Mouse (Mus musculus) liver, adult 2 months (tissue): Measurements from ENCODE around the gene Ddost. TPM values are rescaled to one million over a fixed set of nuclear protein-coding genes. Genes with fewer than 3 reads are reported as not detected.

Experiments used
- DNase-seq: peaks from one replicate; pipeline ENCODE4 v3.0.0-alpha.2; 2011; ENCODE audit warnings: low read depth, low spot score; ENCODE audit errors: extremely low read depth
- H3K27ac ChIP-seq: fragments of 200-500 bp; replicated peaks from 2 replicates; pipeline ENCODE4 v1.5.1; 2012; ENCODE audit warnings: low read depth, mild to moderate bottlenecking, control low read depth, inconsistent platforms, low read length; ENCODE audit not compliant: insufficient read depth
- H3K27me3 ChIP-seq: fragments of 200-500 bp; 2 replicates; pipeline ENCODE4 v1.6.1; 2012; ENCODE audit warnings: mild to moderate bottlenecking, moderate library complexity, low read length, inconsistent platforms; ENCODE audit not compliant: control insufficient read depth, insufficient read depth
- H3K36me3 ChIP-seq: fragments of 200-500 bp; 2 replicates; pipeline ENCODE4 v1.6.1; 2012; ENCODE audit warnings: low read length, inconsistent platforms; ENCODE audit not compliant: control insufficient read depth, insufficient read depth
- H3K4me1 ChIP-seq: fragments of 200-500 bp; 2 replicates; pipeline ENCODE4 v1.6.1; 2011; ENCODE audit warnings: low read length; ENCODE audit not compliant: control insufficient read depth, insufficient read depth
- H3K4me3 ChIP-seq: fragments of 200-500 bp; 2 replicates; pipeline ENCODE4 v1.5.1; 2011; ENCODE audit warnings: low read depth, mild to moderate bottlenecking, control low read depth, low read length, moderate library complexity; ENCODE audit not compliant: insufficient read depth
- H3K79me2 ChIP-seq: fragments of 200-500 bp; 2 replicates; pipeline ENCODE4 v1.6.1; 2012; ENCODE audit warnings: inconsistent platforms, mild to moderate bottlenecking, low read length, moderate library complexity; ENCODE audit not compliant: control insufficient read depth, insufficient read depth
- H3K9ac ChIP-seq: fragments of 200-500 bp; 2 replicates; pipeline ENCODE4 v1.6.1; 2012; ENCODE audit warnings: low read depth, mild to moderate bottlenecking, control low read depth, inconsistent platforms, low read length
- CTCF ChIP-seq: fragments of 200-500 bp; IDR thresholded peaks from 2 replicates; pipeline ENCODE4 v1.5.1; 2011; ENCODE audit warnings: low read depth, low read length, control low read depth
- POLR2A ChIP-seq: fragments of 200-500 bp; IDR thresholded peaks from 2 replicates; pipeline ENCODE4 v1.6.1; 2011; ENCODE audit warnings: low read length, control low read depth; ENCODE audit not compliant: insufficient read depth; ENCODE audit errors: extremely low read depth
- WGBS: fragments of 180-500 bp; shearing (Covaris S2); methylation state at CpG from one replicate; pipeline ENCODE4 v1.1.7; 2018; 5-methylcytosine and 5-hydroxymethylcytosine counted together
- polyA plus RNA-seq: library from polyadenylated mRNA; depleted of rRNA; stranded (reverse); fragments of >200 nt; gene quantifications from 2 replicates; pipeline ENCODE4 v1.2.3, GENCODE M21; 2012
- total RNA-seq: library from RNA; depleted of rRNA; stranded (reverse); fragments of >200 nt; gene quantifications from 2 replicates; pipeline ENCODE4 v1.2.3, GENCODE M21; 2014

The Ddost gene
- total and polyA plus RNA-seq, 2 experiments: 93.9 to 145 TPM

DNA sequence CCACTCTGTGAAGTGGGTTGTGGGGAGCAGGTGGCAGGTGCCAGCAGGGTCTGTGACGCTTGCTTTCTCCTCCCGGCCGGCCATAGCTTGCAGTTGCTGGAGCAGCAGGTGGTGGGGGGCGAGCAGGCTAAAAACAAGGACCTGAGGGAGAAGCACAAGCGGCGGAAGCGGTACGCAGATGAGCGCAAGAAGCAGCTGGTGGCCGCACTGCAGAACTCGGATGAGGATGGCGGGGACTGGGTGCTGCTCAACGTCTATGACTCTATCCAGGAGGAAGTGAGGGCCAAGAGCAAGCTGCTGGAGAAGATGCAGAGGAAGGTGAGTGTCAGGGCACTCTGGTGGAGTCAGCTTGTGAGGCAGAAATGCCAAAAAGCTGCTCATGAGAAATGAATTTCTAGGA is 12.5 kb upstream of the Ddost start:
- 93% methylated on average over 13 of the region's 13 CpGs for WGBS
- H3K27me3 ChIP-seq: no peaks in the 10 kb centered on the region
- H3K4me3 ChIP-seq: no peak overlapping the region
- TF ChIP-seq POLR2A (no peak), CTCF (no peak)
- no peak overlapping the region for H3K27ac ChIP-seq
- no peaks in the 10 kb centered on the region for H3K4me1 ChIP-seq
- DNase-seq: no peak
- no peak overlapping the region for H3K9ac ChIP-seq
- no peaks in the 10 kb centered on the region for H3K36me3 ChIP-seq
- no peaks in the 10 kb centered on the region for H3K79me2 ChIP-seq

DNA sequence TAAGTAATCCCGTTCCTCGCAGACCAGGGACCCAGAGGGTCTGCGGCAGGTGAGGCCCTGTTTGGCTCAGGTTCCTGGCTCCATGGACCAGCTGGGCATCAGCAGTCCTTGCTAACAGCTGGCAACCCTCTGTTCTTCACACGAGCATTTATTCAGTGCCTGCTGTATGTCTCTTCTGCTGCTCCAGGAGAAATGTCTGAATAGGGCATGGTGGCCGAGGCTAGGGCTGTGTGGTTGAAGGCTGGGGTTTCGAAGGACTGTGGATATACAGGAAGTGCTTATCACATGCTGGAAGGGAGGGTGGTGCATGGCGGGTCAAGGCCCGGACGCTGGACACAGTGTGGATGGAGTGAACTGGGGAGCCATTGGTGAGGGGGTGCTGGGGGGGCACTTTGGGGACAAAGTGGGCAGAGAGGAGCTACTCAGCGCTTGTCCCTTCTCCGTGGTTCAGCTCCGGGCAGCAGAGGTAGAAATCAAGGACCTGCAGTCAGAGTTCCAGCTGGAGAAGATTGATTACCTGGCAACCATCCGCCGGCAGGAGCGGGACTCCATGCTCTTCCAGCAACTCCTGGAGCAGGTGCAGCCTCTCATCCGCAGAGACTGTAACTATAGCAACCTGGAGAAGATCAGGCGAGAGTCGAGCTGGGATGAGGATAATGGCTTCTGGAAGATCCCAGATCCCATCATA is 11.1 kb upstream of the Ddost start:
- no peak for TF ChIP-seq CTCF
- no peak for TF ChIP-seq POLR2A
- no peaks in the 10 kb centered on the region for H3K27me3 ChIP-seq
- no peak overlapping the region for H3K4me3 ChIP-seq
- DNase-seq: no peak
- 79% methylated on average over 18 of the region's 18 CpGs for WGBS
- no peak overlapping the region for H3K27ac ChIP-seq
- H3K9ac ChIP-seq: no peak overlapping the region
- no peaks in the 10 kb centered on the region for H3K4me1 ChIP-seq
- H3K36me3 ChIP-seq: no peaks in the 10 kb centered on the region
- H3K79me2 ChIP-seq: no peaks in the 10 kb centered on the region

DNA sequence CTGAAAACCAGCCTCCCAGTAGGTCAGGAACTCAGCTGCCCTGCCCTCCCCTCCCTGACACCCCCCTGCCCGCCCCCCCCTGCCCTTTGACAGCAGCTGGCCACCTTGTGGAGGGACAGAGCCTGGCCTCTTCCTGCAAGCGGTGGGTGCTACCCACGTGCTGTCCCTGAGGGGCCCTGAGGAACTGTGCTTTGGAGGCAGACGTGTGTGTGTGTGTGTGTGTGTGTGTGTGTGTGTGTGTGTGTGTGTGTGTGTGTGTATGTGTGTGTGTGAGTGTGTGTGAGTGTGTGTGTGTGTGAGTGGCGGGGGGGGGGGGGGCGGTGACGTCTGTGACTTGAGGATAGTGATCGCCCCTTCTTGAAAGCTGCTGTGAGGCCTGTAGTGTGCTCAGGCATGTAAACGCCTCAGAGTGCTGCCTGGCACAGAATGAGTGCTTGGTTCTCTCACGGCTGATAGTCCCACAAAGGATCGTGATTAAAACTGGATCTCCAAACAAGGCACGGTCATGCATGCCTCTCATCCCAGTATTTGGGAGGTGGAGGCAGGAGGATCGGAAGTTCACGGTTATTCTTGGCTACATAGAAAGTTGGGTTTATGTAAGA is 10.5 kb upstream of the Ddost start:
- Histone ChIP-seq H3K36me3 (no peaks in the 10 kb centered on the region), H3K4me3 (no peak overlapping the region), H3K79me2 (no peaks in the 10 kb centered on the region), H3K27me3 (no peaks in the 10 kb centered on the region), H3K4me1 (no peaks in the 10 kb centered on the region), H3K27ac (no peak overlapping the region), H3K9ac (no peak overlapping the region)
- DNase-seq: no peak
- WGBS: 85% methylated on average over 12 of the region's 14 CpGs
- no peak for TF ChIP-seq POLR2A

DNA sequence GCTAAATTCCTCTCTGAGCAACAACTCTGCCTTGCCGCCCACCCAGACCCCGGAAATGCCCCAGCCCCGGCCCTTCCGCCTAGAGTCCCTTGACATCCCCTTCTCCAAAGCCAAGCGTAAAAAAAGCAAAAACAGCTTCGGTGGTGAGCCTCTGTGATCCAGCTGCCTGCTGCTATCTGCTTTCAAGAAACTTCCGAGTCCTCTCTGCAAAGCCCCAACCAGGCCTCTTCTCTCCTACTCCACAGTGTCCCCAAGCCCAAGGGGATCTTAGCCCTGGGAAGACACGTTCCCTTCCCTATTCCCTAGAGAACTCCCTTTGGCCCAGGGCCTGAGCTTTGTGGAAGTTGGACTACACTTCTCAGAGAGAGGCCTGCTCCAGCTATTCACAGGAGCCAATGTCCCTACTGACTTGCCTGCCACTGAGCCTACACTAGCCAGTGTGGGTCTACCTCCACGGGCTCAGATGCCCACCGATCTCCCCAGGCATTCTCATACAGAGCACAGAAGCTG is 3.2 kb upstream of the Ddost start:
- H3K4me3 ChIP-seq: no peak overlapping the region
- H3K36me3 ChIP-seq: no peaks in the 10 kb centered on the region
- no peaks in the 10 kb centered on the region for H3K27me3 ChIP-seq
- H3K27ac ChIP-seq: no peak overlapping the region
- peaks cover 8% of the 10 kb centered on the region for H3K4me1 ChIP-seq
- no peak overlapping the region for H3K9ac ChIP-seq
- TF ChIP-seq CTCF (no peak), POLR2A (no peak)
- no peak for DNase-seq
- H3K79me2 ChIP-seq: peaks cover 9% of the 10 kb centered on the region; the same call in 1 of the 2 replicates
- WGBS: 87% methylated on average over 10 of the region's 10 CpGs

DNA sequence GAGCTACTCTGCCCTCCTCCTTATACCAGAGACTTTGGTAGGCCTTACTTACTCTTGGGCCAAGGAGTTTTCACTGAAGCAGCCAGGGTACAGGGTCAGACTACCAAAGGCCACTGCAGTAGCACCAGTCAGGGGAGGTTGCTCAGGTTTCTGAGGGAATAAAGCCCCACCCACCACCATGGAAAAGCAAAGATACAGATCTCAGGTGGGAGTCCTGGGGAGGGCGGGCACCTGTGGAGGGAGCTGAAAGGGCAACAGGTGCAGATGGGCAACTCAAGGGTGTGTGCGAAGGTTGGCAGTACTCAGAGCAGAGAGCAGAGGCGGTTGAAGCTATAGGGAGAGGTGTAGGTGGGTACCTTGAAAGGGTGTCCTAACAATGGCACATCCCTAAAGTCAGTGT is 1.5 kb upstream of the Ddost start:
- Histone ChIP-seq H3K27me3 (no peaks in the 10 kb centered on the region), H3K79me2 (peaks cover 9% of the 10 kb centered on the region; the same call in 1 of the 2 replicates), H3K36me3 (no peaks in the 10 kb centered on the region), H3K9ac (no peak overlapping the region), H3K27ac (no peak overlapping the region), H3K4me1 (peaks cover 8% of the 10 kb centered on the region), H3K4me3 (no peak overlapping the region)
- TF ChIP-seq POLR2A: no peak
- no peak for TF ChIP-seq CTCF
- DNase-seq: no peak
- 96% methylated on average over 3 of the region's 3 CpGs for WGBS

DNA sequence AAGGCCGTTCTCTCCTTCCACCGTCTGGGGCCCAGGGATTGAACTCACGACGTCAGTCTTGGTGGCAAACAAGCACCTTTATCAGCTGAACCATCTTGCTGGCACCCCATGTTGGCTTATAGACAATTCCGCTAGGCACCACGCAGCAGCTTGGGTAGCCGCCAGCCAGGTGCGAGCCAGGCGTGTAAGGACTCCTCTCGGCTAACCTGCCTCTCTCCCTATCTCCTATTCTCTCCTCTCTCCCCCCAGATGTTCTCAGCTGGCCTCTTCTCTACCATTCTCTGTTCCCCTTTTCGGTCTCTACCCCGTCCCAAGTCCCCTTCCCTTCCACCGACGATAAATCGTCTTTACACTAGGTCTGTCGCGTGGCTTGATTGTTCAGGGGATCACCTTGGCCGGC is 788 bp upstream of the Ddost start:
- no peak overlapping the region for H3K27ac ChIP-seq
- H3K79me2 ChIP-seq: peaks cover 9% of the 10 kb centered on the region; the same call in 1 of the 2 replicates
- H3K9ac ChIP-seq: peak overlapping the region; percentile 41
- no peak for DNase-seq
- H3K36me3 ChIP-seq: no peaks in the 10 kb centered on the region
- TF ChIP-seq POLR2A: no peak
- TF ChIP-seq CTCF: no peak
- H3K4me1 ChIP-seq: peaks cover 8% of the 10 kb centered on the region
- peak overlapping the region; percentile 47; the same call in 1 of the 2 replicates for H3K4me3 ChIP-seq
- H3K27me3 ChIP-seq: no peaks in the 10 kb centered on the region
- WGBS: 9% methylated on average over 18 of the region's 18 CpGs
